Mouse (Mus musculus): Measurements from ENCODE around the gene St5. TPM values are rescaled to one million over a fixed set of nuclear protein-coding genes. Genes with fewer than 3 reads are reported as not detected.

Gene St5
- polyA plus RNA-seq, 1 experiment, result 35.3 TPM

DNA sequence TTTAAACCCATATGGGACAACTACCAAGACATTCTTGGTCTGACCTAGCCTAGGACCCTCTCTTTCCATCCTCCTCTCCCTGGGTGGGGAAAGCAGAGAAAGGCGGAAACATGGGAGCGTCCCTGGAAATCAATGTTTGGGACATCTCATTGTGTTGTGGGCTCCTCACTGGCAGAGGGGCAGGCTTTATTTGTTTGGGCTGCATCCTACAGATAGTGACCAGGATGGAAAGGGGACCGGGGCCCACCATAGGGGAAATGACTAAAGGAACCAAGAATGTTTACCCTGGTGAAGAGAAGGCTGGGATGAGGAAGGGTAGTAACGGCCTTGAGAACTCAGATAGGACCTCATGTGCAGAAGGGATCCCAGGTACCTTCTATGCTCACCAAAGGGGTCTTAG lies 122.9 kb downstream of the St5 start:
- H3K36me3 ChIP-seq (ENCODE audit: control insufficient read depth, insufficient read depth, low read length), result no peaks in the 10 kb centered on the region
- peaks cover 4% of the 10 kb centered on the region; the same call in 1 of the 2 replicates for H3K4me1 ChIP-seq (ENCODE audit: control insufficient read depth, insufficient read depth, low read length)
- no peak overlapping the region for H3K27ac ChIP-seq (ENCODE audit: control insufficient read depth, insufficient read depth, low read depth, low read length)
- no peak for TF ChIP-seq CTCF (IDR thresholded peaks at IDR 0.05; ENCODE audit: control insufficient read depth, insufficient read depth, insufficient replicate concordance, low read depth, low read length)
- no peak for TF ChIP-seq POLR2A (IDR thresholded peaks at IDR 0.05; ENCODE audit: control insufficient read depth, low read depth, low read length)
- no peak overlapping the region for H3K4me3 ChIP-seq (ENCODE audit: control insufficient read depth, low read depth, low read length)
- no peaks in the 10 kb centered on the region for H3K27me3 ChIP-seq (ENCODE audit: control insufficient read depth, insufficient read depth, low read length)

GRCm38 (mm10) chr7:109579585-109580307 lies 123.7 kb downstream of the St5 start:
- Histone ChIP-seq H3K27ac (ENCODE audit: control insufficient read depth, insufficient read depth, low read depth, low read length) (no peak overlapping the region), H3K36me3 (ENCODE audit: control insufficient read depth, insufficient read depth, low read length) (no peaks in the 10 kb centered on the region), H3K4me1 (ENCODE audit: control insufficient read depth, insufficient read depth, low read length) (peaks cover 4% of the 10 kb centered on the region; the same call in 1 of the 2 replicates), H3K27me3 (ENCODE audit: control insufficient read depth, insufficient read depth, low read length) (no peaks in the 10 kb centered on the region), H3K4me3 (ENCODE audit: control insufficient read depth, low read depth, low read length) (no peak overlapping the region)
- TF ChIP-seq CTCF (IDR thresholded peaks at IDR 0.05; ENCODE audit: control insufficient read depth, insufficient read depth, insufficient replicate concordance, low read depth, low read length), result no peak
- TF ChIP-seq POLR2A (IDR thresholded peaks at IDR 0.05; ENCODE audit: control insufficient read depth, low read depth, low read length), result no peak

GRCm38 (mm10) chr7:109578880-109579584 lies 124.4 kb downstream of the St5 start:
- no peak overlapping the region for H3K4me3 ChIP-seq (ENCODE audit: control insufficient read depth, low read depth, low read length)
- H3K27me3 ChIP-seq (ENCODE audit: control insufficient read depth, insufficient read depth, low read length), result no peaks in the 10 kb centered on the region
- H3K36me3 ChIP-seq (ENCODE audit: control insufficient read depth, insufficient read depth, low read length), result no peaks in the 10 kb centered on the region
- no peak overlapping the region for H3K27ac ChIP-seq (ENCODE audit: control insufficient read depth, insufficient read depth, low read depth, low read length)
- peaks cover 4% of the 10 kb centered on the region; the same call in 1 of the 2 replicates for H3K4me1 ChIP-seq (ENCODE audit: control insufficient read depth, insufficient read depth, low read length)
- TF ChIP-seq POLR2A (IDR thresholded peaks at IDR 0.05; ENCODE audit: control insufficient read depth, low read depth, low read length) (no peak), CTCF (IDR thresholded peaks at IDR 0.05; ENCODE audit: control insufficient read depth, insufficient read depth, insufficient replicate concordance, low read depth, low read length) (no peak)

DNA sequence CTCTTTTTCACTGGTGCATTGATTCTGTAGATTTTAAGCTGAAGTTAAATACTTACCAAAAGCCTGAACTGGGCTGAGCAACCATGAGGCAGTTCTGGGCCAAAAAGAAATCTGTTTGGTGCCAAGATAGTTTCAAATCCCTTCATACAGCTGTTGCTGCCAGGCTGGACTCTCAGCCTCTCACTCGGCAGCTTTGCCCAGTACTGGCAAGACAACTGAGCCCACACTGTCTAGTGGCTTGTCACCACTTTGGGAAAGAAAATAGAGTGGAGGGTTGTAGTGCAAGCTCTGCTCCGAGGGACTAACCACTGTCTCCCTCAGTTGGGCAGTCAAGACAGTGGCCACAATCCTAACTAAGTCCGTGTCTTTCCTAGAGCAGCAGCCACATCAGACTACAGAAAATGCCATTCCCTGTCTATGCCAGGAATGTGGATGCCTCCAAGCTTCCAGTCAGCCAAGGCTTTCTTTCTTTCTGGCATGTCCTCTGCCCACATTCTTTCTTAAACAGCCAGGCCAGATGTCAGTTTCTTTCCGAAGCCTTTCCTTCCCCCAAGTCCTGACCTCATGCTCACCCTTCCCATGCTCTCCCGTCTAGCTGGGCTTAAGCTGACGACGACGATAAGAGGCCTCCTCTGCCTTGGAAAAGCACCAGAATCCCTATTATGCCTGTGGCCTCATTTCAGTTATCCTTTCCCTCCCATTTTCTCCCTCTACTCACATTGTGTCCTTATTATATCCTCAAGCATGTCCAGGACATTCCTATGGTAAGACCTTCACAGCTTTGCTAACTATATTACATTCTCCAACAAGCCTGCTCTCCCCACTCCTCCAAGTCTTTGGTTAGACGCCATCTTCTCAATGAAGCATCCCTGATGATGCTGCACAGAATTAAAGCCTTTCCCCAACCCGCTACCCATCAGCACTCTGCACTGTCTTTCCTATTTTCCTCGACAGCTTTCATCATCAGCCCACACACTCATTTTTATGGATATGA lies 126.8 kb downstream of the St5 start:
- Histone ChIP-seq H3K27ac (ENCODE audit: control insufficient read depth, insufficient read depth, low read depth, low read length) (peak overlapping the region; percentile 44; the same call in 1 of the 2 replicates), H3K27me3 (ENCODE audit: control insufficient read depth, insufficient read depth, low read length) (no peaks in the 10 kb centered on the region), H3K4me1 (ENCODE audit: control insufficient read depth, insufficient read depth, low read length) (peaks cover 4% of the 10 kb centered on the region; the same call in 1 of the 2 replicates), H3K4me3 (ENCODE audit: control insufficient read depth, low read depth, low read length) (no peak overlapping the region), H3K36me3 (ENCODE audit: control insufficient read depth, insufficient read depth, low read length) (no peaks in the 10 kb centered on the region)
- TF ChIP-seq POLR2A (IDR thresholded peaks at IDR 0.05; ENCODE audit: control insufficient read depth, low read depth, low read length) (no peak), CTCF (IDR thresholded peaks at IDR 0.05; ENCODE audit: control insufficient read depth, insufficient read depth, insufficient replicate concordance, low read depth, low read length) (no peak)

- Histone ChIP-seq H3K36me3 (ENCODE audit: control insufficient read depth, insufficient read depth, low read length) (no peaks in the 10 kb centered on the region), H3K27ac (ENCODE audit: control insufficient read depth, insufficient read depth, low read depth, low read length) (no peak overlapping the region), H3K4me3 (ENCODE audit: control insufficient read depth, low read depth, low read length) (no peak overlapping the region), H3K27me3 (ENCODE audit: control insufficient read depth, insufficient read depth, low read length) (no peaks in the 10 kb centered on the region), H3K4me1 (ENCODE audit: control insufficient read depth, insufficient read depth, low read length) (no peaks in the 10 kb centered on the region)
- TF ChIP-seq CTCF (IDR thresholded peaks at IDR 0.05; ENCODE audit: control insufficient read depth, insufficient read depth, insufficient replicate concordance, low read depth, low read length) (no peak), POLR2A (IDR thresholded peaks at IDR 0.05; ENCODE audit: control insufficient read depth, low read depth, low read length) (no peak)
Measured at GRCm38 (mm10) chr7:109574166-109574565, 129.2 kb downstream of the St5 start.

- Histone ChIP-seq H3K27me3 (ENCODE audit: control insufficient read depth, insufficient read depth, low read length) (no peaks in the 10 kb centered on the region), H3K4me3 (ENCODE audit: control insufficient read depth, low read depth, low read length) (no peak overlapping the region), H3K4me1 (ENCODE audit: control insufficient read depth, insufficient read depth, low read length) (no peaks in the 10 kb centered on the region), H3K27ac (ENCODE audit: control insufficient read depth, insufficient read depth, low read depth, low read length) (no peak overlapping the region), H3K36me3 (ENCODE audit: control insufficient read depth, insufficient read depth, low read length) (no peaks in the 10 kb centered on the region)
- TF ChIP-seq POLR2A (IDR thresholded peaks at IDR 0.05; ENCODE audit: control insufficient read depth, low read depth, low read length) (no peak), CTCF (IDR thresholded peaks at IDR 0.05; ENCODE audit: control insufficient read depth, insufficient read depth, insufficient replicate concordance, low read depth, low read length) (no peak)
Measured at GRCm38 (mm10) chr7:109568391-109568892, 135.0 kb downstream of the St5 start.
